Mouse (Mus musculus): ENCODE measurements around the gene Pou3f3. TPM values are rescaled to one million over a fixed set of nuclear protein-coding genes. Genes with fewer than 3 reads are reported as not detected.
A peak's percentile ranks its signal among the peaks of the same experiment; 100 is the strongest.

The Pou3f3 gene
- total RNA-seq, 2 experiments from 2014 or later: 58.7 to 61.9 TPM

GRCm38 (mm10) chr1:42704981-42705810, 9.6 kb downstream of the Pou3f3 start:
- DNase-seq (ENCODE audit: low spot score in 2 of 2): no peak
- intact Hi-C loops (cut with DNase I): loop anchor here (10.0 kb wide), 1 partner anchor 1820 kb away; no protein-coding TSS in a partner anchor

DNA sequence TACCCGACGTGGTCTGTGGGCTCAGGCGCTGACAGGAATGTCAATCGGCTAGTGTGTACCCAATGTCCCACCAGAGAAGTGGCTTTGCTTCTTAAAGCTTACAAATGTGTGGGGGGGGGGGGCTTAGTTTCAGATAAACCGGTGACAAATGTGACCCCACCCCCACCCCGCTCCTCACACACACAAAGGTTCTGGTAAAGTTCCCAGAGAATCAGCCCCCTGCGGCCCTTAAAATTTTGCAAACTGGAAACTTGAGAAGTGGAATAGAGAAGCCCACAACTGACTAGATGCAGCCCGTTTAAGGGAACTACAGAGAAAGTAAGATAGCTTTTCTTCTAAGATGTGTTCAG, 10.2 kb downstream of the Pou3f3 start:
- intact Hi-C loops (cut with DNase I): loop anchor here (10.0 kb wide), 1 partner anchor 1821 kb away; no protein-coding TSS in a partner anchor
- DNase-seq (ENCODE audit: low spot score in 2 of 2): no peak

DNA sequence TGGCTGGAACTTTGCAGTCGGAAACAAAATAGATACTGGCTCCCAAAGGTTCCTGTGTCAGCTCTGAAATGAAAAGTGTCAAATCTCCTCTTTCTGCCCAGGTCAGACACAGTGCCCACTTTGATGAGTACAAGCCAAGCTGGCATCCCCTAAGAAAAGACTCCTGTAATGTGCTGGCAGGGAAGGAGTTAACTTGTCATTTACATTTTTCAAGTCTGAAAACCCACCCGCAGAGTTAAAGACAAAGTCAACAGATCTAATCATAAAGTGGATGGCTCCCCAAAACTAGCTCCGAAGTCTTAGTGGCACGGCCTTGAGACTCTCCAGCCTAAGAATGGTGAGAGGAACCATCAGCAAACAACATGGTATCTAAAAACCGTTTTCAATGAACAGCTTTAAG, 11.6 kb downstream of the Pou3f3 start:
- intact Hi-C loops (cut with DNase I): loop anchor here (10.0 kb wide), 1 partner anchor 1822 kb away; no protein-coding TSS in a partner anchor
- no peak for DNase-seq (ENCODE audit: low spot score in 2 of 2)

- intact Hi-C loops (cut with DNase I): loop anchor here (10.0 kb wide), 1 partner anchor 1823 kb away; no protein-coding TSS in a partner anchor
- DNase-seq (ENCODE audit: low spot score in 2 of 2): no peak
These were observed 12.1 kb downstream of the Pou3f3 start for GRCm38 (mm10) chr1:42707611-42708130.

GRCm38 (mm10) chr1:42709024-42709423, 13.5 kb downstream of the Pou3f3 start:
- no peak for DNase-seq (ENCODE audit: low spot score in 2 of 2)
- intact Hi-C loops (cut with DNase I): loop anchor here (10.0 kb wide), 1 partner anchor 1824 kb away; no protein-coding TSS in a partner anchor

- DNase-seq (ENCODE audit: low spot score in 2 of 2): no peak
- intact Hi-C loops (cut with DNase I): loop anchor here (5.0 to 10.0 kb wide), 4 partner anchors 68 to 1825 kb away; no protein-coding TSS in a partner anchor
These were observed 14.0 kb downstream of the Pou3f3 start for GRCm38 (mm10) chr1:42709431-42710160.

DNA sequence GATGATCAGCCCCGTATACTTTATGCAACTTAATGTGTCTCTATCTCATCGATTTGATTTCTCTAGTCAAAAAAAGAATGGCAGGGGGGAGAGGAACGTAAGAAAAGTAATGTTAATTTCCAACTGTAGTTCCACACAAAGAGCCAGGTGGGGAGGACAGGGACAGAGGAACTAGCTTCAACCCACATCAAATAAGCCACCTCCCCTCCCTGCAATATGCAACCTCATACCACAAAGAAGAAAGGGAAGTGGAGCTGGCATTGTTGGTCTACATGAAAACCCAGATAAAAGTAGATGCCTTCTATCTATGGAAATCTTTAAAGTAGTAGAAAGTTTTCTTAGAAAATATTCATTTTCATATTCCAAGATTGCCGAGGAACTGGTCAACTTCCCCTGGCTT, 14.7 kb downstream of the Pou3f3 start:
- no peak for DNase-seq (ENCODE audit: low spot score in 2 of 2)
- intact Hi-C loops (cut with DNase I): loop anchor here (5.0 kb wide), 3 partner anchors 67 to 1553 kb away; no protein-coding TSS in a partner anchor

GRCm38 (mm10) chr1:42710995-42711394, 15.4 kb downstream of the Pou3f3 start:
- intact Hi-C loops (cut with DNase I): loop anchor here (5.0 kb wide), 3 partner anchors 66 to 1554 kb away; no protein-coding TSS in a partner anchor
- DNase-seq (ENCODE audit: low spot score in 2 of 2): no peak

GRCm38 (mm10) chr1:42711456-42712310, 16.1 kb downstream of the Pou3f3 start:
- intact Hi-C loops (cut with DNase I): loop anchor here (2.0 to 5.0 kb wide), 5 partner anchors 13 to 1554 kb away; no protein-coding TSS in a partner anchor
- DNase-seq (ENCODE audit: low spot score in 2 of 2): no peak

GRCm38 (mm10) chr1:42712311-42712690, 16.7 kb downstream of the Pou3f3 start:
- no peak for DNase-seq (ENCODE audit: low spot score in 2 of 2)
- intact Hi-C loops (cut with DNase I): loop anchor here (2.0 to 5.0 kb wide), 5 partner anchors 14 to 1555 kb away; no protein-coding TSS in a partner anchor

DNA sequence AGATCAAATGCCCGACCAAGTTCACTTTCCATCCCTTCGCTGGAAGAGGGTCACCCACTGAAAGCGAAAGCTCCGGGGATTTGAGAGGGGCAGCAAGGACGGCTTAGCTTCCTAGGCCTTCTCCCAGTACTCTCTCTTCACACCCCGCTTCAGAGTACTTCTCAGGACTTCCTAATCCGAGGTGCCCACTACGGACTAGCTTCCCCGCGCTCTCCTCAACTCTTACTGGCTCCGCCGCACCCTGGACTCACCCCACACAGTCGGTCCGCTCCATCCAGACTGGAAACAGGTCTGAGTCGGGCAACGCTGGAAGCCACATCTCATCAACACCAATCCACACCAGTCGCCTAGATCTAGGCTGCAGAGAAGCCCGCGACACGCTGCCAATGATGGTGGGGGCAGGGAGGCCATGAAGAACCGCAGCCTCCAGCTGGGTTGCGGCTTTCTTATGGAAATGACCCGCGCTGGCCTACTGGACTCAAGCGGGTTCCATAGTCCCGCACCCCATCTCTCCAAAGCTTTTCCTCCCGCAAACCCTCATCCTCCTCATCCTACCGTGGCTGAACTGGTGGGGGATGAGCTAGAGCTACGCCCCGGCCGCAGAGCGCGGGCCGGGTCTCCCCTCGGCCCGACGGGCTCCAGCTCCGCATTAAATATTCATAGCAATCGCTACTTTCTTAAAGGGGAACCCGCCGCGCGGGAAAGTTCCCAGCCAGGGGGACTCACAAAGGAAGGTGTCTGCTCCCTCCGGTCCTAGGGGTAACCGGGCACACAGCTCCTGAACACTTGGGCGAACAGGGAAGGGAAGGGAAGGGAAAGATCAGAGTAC, 17.8 kb downstream of the Pou3f3 start:
- peak in 1 of 2 experiments; percentile 36 for DNase-seq (ENCODE audit: low spot score in 2 of 2)
- intact Hi-C loops (cut with DNase I): loop anchor here (2.0 to 5.0 kb wide), 5 partner anchors 15 to 1556 kb away; no protein-coding TSS in a partner anchor

- intact Hi-C loops (cut with DNase I): loop anchor here (5.0 kb wide), 3 partner anchors 63 to 1557 kb away; no protein-coding TSS in a partner anchor
- peak; percentile 60 to 70 for DNase-seq (ENCODE audit: low spot score in 2 of 2)
These were observed 18.7 kb downstream of the Pou3f3 start for GRCm38 (mm10) chr1:42714016-42714931.

DNA sequence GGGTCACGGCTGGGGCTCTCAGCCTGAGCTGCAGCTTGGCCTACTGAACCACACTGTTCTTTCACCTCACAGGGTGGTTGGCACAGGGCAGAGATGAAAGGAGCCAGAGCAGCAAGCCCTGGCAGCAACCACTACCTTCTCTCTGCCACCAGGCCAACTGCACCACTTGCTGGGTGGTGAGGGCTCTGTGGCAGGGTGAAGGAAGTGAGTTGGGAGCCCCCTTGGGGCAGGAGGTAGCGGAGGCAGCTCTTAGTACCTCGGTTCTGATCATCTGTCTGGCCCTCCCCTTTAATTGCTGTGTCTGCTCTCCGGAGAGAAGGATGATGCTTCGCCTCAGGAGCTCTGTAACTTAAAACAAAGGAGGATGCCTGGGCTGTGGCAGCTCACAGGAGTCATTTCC, 23.0 kb downstream of the Pou3f3 start:
- intact Hi-C loops (cut with DNase I): no loop called here

DNA sequence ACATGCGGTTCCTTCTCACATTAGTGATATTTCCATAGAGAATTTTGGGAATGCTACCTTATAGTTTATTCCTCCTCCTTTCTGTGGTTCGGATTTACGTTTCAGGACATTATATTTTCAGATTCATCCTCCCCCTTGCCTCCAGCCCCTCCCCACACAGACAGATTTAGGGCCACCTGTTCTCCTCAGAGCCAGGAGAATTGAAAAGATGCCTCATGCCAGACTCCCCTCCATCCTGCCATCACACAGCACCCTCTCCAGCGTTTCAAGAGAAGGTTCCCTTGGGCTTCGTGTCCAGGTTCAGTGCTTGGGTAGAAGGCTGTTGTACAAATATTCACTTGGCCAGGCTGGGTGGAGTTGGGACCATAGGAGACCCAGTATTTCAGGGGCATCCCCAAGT, 25.8 kb downstream of the Pou3f3 start:
- DNase-seq (ENCODE audit: low spot score in 2 of 2): no peak
- intact Hi-C loops (cut with DNase I): no loop called here

More for the DNA sequence above, 23.0 kb downstream of the Pou3f3 start:
- DNase-seq (ENCODE audit: low spot score in 2 of 2): no peak

- DNase-seq (ENCODE audit: low spot score in 2 of 2): no peak
- intact Hi-C loops (cut with DNase I): no loop called here
These were observed 28.3 kb downstream of the Pou3f3 start for GRCm38 (mm10) chr1:42723769-42724300.

GRCm38 (mm10) chr1:42724881-42725280, 29.3 kb downstream of the Pou3f3 start:
- no peak for DNase-seq (ENCODE audit: low spot score in 2 of 2)
- intact Hi-C loops (cut with DNase I): no loop called here

DNA sequence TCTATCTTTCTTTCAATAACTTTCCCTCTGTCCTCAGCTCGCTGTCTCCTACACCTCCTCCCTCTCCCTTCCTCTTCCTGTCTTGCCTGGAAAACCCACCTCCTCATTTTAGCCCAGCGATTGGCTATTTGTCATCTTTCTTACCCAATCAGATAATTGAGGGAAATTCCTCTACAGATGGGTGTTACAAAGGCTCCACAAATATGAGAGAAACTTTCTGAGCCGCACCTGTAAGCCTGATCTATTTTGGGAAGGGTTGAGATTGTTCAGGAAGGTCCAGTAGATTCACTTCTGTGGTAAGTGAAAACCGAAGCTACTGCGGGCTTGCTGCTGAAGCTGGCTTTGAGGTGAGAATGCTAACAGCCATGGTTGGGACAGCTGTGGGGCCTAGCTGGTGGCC, 31.6 kb downstream of the Pou3f3 start:
- intact Hi-C loops (cut with DNase I): no loop called here
- DNase-seq (ENCODE audit: low spot score in 2 of 2): no peak
